Mouse (Mus musculus): ENCODE data around the gene Vmn2r83. TPM values are rescaled to one million over a fixed set of nuclear protein-coding genes. Genes with fewer than 3 reads are reported as not detected.
"Not testable (repeated sequence)": the region's sequence is repeated elsewhere in the genome, so short reads cannot be mapped to it uniquely, and the experiment has no call there.

The Vmn2r83 gene
- not detected in 2 replicates for polyA plus RNA-seq (2012; rRNA removed)

GRCm38 (mm10) chr10:79468431-79468830 is at the start of gene Vmn2r83:
Vmn2r83 (plus strand) TSS chr10:79468731.
- DNase-seq (ENCODE audit: extremely low spot score in 1 of 2, low spot score in 1 of 2): no peak

GRCm38 (mm10) chr10:79435141-79435820 is 33.2 kb upstream of the Vmn2r83 start:
- not testable (repeated sequence) for DNase-seq (ENCODE audit: extremely low spot score in 1 of 2, low spot score in 1 of 2)

- DNase-seq (ENCODE audit: extremely low spot score in 1 of 2, low spot score in 1 of 2): no peak
Observed at GRCm38 (mm10) chr10:79495886-79496285, 27.4 kb downstream of the Vmn2r83 start.

- no peak for DNase-seq (ENCODE audit: extremely low spot score in 1 of 2, low spot score in 1 of 2)
Observed at GRCm38 (mm10) chr10:79496701-79497288, 28.3 kb downstream of the Vmn2r83 start.

GRCm38 (mm10) chr10:79502830-79503644 is 34.5 kb downstream of the Vmn2r83 start:
- peak in 1 of 2 experiments; percentile 11 for DNase-seq (ENCODE audit: extremely low spot score in 1 of 2, low spot score in 1 of 2)

GRCm38 (mm10) chr10:79506709-79507108 is 38.2 kb downstream of the Vmn2r83 start:
- no peak for DNase-seq (ENCODE audit: extremely low spot score in 1 of 2, low spot score in 1 of 2)

GRCm38 (mm10) chr10:79524433-79524832 is 55.9 kb downstream of the Vmn2r83 start:
- no peak for DNase-seq (ENCODE audit: extremely low spot score in 1 of 2, low spot score in 1 of 2)

GRCm38 (mm10) chr10:79525456-79526325 is 57.2 kb downstream of the Vmn2r83 start:
- DNase-seq (ENCODE audit: extremely low spot score in 1 of 2, low spot score in 1 of 2): no peak

- no peak for DNase-seq (ENCODE audit: extremely low spot score in 1 of 2, low spot score in 1 of 2)
Observed at GRCm38 (mm10) chr10:79526661-79527452, 58.3 kb downstream of the Vmn2r83 start.

- DNase-seq (ENCODE audit: extremely low spot score in 1 of 2, low spot score in 1 of 2): no peak
Observed at GRCm38 (mm10) chr10:79527453-79527845, 58.9 kb downstream of the Vmn2r83 start.

- no peak for DNase-seq (ENCODE audit: extremely low spot score in 1 of 2, low spot score in 1 of 2)
Observed at GRCm38 (mm10) chr10:79528081-79528480, 59.5 kb downstream of the Vmn2r83 start.

- no peak for DNase-seq (ENCODE audit: extremely low spot score in 1 of 2, low spot score in 1 of 2)
Observed at GRCm38 (mm10) chr10:79530241-79530640, 61.7 kb downstream of the Vmn2r83 start.

GRCm38 (mm10) chr10:79530721-79531120 is 62.2 kb downstream of the Vmn2r83 start:
- DNase-seq (ENCODE audit: extremely low spot score in 1 of 2, low spot score in 1 of 2): no peak

- DNase-seq (ENCODE audit: extremely low spot score in 1 of 2, low spot score in 1 of 2): no peak
Observed at GRCm38 (mm10) chr10:79531593-79531992, 63.1 kb downstream of the Vmn2r83 start.

- DNase-seq (ENCODE audit: extremely low spot score in 1 of 2, low spot score in 1 of 2): no peak
Observed at GRCm38 (mm10) chr10:79532678-79533077, 64.1 kb downstream of the Vmn2r83 start.

GRCm38 (mm10) chr10:79533126-79533911 is 64.8 kb downstream of the Vmn2r83 start, which contains the start of gene Plpp2:
Plpp2 (minus strand) TSS chr10:79533796.
- peak in 1 of 2 experiments; percentile 34 for DNase-seq (ENCODE audit: extremely low spot score in 1 of 2, low spot score in 1 of 2)

GRCm38 (mm10) chr10:79534426-79534825 is 65.9 kb downstream of the Vmn2r83 start:
- no peak for DNase-seq (ENCODE audit: extremely low spot score in 1 of 2, low spot score in 1 of 2)

GRCm38 (mm10) chr10:79535431-79535830 is 66.9 kb downstream of the Vmn2r83 start:
- no peak for DNase-seq (ENCODE audit: extremely low spot score in 1 of 2, low spot score in 1 of 2)

Data from frontal cortex, adult 2 months (tissue).